Mouse (Mus musculus) kidney, adult 18-20 months (tissue): ENCODE measurements at regions not wholly inside any gene's neighbourhood (a gene's known extent, or its start where the extent isn't known, plus 50 kb on each side); places are given as distances from the start of the nearest gene placed in this dataset.
"Not testable (repeated sequence)": the region's sequence is repeated elsewhere in the genome, so short reads cannot be mapped to it uniquely, and the experiment has no call there.

Experiments
- DNase-seq: peaks from one replicate; pipeline ENCODE4 v3.0.0; 2021

DNA sequence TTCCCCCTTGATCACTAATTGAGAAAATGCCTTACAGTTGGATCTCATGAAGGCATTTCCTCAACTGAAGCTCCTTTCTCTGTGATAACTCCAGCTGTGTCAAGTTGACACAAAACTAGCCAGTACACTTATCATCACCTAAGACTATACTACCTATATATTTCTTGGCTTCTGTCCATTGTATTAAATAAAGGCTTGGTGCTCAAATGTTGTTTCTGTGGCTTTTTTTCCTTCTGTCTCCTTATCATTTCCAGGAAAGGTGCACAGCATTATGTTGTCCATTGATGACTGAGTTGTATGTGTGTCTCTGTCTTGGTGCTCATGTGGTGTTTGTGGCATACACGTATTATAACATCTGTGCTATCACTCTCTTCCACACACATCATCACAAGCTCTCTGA is 461.5 kb downstream of the Dad1 start:
- not testable (repeated sequence) for DNase-seq

DNA sequence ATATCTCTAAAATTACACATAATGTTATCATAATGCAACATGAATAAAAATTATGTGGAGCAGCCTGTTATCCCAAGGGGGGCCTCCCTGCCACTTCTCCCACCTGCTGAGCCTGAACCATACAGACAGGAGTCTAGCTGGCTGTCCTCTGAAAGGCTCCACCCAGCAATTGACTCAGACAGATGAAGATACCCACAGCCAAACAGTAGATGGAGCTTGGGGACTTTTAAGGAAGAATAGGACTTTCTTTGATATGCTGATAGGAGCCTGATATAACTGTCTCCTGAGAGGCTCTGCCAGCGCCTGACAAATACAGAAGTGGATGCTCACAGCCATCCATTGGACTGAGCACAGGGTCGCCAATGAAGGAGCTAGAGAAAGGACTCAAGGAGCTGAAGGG is 468.4 kb downstream of the Dad1 start:
- DNase-seq = not testable (repeated sequence)

- no peak for DNase-seq
Measured at GRCm38 (mm10) chr14:53777375-53777774, 476.5 kb downstream of the Dad1 start.

DNA sequence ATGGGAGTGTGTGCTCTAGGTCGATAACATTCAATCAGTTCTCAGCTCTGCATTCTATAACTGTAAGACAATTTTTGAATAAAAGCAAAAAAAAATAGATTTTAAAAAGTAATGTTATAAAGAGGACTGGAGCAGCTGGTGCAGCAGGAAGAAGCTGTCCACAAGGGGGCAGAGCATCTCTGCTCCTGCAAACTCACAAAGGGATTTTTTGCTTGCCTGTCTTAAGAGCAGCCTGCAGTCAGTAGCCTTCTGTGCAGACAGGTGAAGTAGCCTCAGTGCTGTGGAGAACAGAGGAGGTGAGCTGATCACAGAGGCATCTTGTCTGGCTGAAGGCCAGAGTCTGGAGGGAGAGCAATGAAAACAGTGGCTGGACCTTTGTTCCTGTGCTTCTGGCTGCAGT is 477.2 kb downstream of the Dad1 start:
- DNase-seq = peak; percentile 38

GRCm38 (mm10) chr14:53766501-53766900 is 487.4 kb downstream of the Dad1 start:
- DNase-seq = not testable (repeated sequence)

- DNase-seq = not testable (repeated sequence)
Measured at GRCm38 (mm10) chr14:53765918-53766317, 488.0 kb downstream of the Dad1 start.

GRCm38 (mm10) chr14:53760578-53760977 is 493.3 kb downstream of the Dad1 start:
- not testable (repeated sequence) for DNase-seq

DNA sequence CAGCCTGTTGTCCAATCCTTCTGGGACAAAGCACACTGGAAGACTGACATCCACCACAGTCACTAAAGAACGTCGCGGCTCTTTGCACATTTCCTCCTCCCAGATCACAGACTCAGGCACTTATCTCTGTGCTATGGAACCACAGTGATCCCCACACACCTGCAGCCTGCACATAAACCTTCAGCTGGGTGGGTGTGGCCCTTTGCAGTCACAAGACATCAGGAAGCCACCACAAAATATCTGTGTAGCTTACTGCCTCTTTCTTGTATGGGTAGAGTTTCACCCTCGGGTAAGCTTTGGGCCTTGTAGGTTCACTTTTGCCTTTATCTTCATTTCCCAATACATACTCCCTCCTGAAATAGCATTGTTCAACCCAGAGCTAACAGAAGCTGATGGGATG is 496.1 kb downstream of the Dad1 start:
- DNase-seq = not testable (repeated sequence)

- not testable (repeated sequence) for DNase-seq
Measured at GRCm38 (mm10) chr14:53757095-53757494, 496.8 kb downstream of the Dad1 start.

DNA sequence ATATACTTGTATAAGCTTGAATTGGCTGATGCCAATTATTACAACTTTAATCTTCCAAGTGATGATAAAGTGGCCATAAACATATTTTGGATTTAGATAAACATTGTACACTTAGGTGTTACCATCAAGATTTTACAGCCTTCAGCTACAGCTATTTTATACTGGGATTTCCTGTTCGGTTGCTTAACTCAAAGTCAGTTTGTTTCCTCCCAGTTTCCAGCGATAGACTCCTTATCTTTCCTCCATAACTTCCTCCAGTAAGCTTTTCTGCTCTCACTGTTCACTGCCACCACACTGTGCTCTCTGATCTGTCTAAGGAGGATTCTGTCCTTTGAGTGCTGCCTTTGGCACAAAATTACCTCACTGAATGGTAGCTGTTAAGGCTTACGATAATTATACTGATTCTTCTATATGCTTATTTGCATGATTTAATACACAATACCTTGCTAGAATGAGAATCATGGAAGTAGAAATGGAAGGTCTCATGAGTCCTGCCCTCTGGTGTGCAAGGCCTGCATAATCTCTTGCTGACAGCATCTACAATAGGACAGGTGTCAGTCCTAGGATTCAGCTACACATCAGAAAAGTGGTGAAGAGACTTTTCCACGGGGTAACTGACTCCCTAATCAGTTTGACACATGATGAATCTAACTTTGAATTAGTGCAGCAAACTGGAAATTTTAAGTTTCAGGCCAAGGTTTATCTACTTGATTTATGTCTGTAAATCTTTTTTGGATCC is 503.0 kb downstream of the Dad1 start:
- DNase-seq = no peak

DNA sequence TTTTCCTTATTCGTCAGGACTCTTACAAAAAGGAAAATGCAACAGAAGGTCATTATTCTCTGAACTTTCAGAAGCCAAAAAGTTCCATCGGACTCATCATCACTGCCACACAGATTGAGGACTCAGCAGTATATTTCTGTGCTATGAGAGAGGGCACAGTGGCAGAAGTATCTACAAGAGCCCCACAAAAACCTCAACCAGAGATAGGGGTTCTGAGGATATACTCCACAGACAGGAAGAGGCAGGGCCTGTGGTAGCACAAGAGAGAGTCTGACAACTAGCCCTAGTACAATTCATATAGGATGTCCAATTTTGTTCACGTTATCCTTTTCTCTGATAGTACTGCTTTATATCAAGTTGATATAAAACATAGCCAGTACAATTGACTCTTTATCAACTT is 510.4 kb downstream of the Dad1 start:
- not testable (repeated sequence) for DNase-seq

- not testable (repeated sequence) for DNase-seq
Measured at GRCm38 (mm10) chr14:53742864-53743263, 511.0 kb downstream of the Dad1 start.

DNA sequence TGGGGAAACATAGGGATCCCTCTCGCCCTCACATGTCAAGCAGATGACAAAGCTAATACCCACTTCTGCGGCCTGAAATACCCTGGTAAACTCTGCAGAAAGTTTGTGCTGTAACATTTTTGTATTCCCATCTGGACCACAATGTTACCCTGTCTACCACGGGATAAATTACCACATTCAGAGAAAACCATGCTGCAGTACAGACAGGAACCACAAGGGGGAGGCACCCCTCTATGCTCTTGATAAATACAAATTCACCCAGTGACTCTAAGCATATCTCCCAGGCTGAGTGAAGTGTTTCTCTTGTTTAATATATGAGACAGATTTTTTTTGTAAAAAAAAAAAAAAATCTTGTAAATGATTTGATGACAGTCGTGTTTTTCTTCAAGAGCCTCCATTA is 512.7 kb downstream of the Dad1 start:
- peak; percentile 27 for DNase-seq

GRCm38 (mm10) chr14:53737962-53738361 is 515.9 kb downstream of the Dad1 start:
- DNase-seq = not testable (repeated sequence)

GRCm38 (mm10) chr14:53736274-53736673 is 517.6 kb downstream of the Dad1 start:
- not testable (repeated sequence) for DNase-seq

DNA sequence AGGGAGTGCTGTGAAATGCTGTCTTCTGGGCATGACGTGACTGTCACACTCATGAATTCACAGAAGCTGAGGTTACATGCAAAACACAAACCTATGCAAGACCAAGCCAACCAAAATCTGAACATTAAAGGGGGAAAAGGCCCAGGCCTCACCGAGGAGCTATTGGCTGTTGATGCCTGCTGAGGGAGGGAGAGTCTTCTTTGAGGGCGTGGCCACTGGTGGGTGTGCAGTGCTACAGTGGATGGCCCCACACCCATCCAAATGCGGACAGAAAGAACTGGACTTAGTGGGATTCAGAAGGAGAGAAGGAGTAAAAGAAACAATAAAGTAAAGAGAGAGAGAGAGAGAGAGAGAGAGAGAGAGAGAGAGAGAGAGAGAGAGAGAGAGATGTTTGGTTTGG is 522.3 kb downstream of the Dad1 start:
- DNase-seq = not testable (repeated sequence)

DNA sequence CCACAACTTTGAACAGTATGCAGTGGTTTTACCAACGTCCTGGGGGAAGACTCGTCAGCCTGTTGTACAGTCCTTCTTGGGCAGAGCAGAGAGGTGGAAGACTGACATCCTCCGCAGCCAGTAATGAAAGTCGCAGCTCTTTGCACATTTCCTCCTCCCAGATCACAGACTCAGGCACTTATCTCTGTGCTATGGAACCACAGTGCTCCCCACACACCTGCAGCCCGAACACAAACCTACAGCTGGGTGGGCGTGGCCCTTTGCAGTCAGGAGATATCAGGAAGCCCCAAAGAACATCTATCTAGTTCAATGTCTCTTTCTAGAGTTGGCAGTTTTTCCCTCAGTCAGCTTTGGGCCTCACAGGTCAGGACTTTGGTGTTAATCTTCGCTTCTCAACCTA is 524.0 kb downstream of the Dad1 start:
- not testable (repeated sequence) for DNase-seq

DNA sequence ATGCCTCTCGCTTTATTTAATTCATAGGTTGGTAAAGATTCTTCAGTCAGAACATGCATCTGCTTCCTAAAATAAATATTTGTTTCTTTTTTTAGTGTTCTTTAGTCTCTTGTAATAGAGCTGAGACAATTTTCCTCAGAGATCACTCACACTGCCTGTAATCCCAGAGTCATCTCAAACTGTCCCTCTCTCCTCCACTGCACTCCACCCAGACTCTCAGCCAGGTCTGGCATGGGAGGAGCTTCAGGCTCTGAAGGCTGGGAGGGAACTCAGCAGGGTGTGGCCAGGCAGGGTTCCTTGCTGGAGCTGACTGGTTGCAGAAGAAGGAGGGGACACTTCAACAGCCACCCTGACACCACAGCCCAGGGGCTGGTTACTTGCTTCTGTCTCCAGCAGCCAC is 524.8 kb downstream of the Dad1 start:
- not testable (repeated sequence) for DNase-seq

DNA sequence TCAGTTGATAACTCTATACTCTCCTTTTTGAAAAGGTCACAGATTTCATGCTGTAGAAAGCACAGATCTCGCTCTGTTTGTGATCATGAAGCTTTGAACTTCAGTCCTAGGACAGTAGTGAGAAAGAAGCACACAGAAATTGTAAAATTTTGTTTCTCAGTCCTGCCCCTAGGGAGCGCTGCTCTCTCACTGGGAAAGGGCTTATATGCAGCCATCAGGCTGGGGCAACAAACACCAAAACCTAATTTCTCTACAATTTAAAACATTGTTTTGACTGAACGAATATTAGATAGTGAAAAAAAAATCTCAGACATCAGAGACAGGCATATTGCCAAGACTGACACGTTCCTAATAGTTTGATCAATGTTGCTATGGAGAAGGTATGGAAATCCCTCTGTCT is 527.0 kb downstream of the Dad1 start:
- not testable (repeated sequence) for DNase-seq

DNA sequence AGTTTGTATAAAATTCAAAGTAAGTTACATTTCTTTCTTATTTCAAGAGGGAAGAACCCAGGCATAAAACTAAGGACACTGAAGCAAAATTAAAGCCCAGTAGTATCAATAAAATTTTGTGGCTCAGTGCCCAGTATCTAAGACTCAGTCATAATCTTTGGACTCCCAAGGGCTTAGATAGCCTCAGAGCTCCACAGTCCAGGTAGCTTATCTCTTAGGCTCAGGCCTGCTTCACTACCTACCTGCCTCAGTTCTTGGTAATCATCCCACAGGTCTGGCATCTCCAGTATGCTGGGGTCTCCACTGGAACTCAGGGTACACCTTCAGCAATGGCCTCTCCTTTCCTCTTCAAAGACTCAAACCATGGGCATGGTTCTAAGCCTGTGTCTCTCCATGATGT is 530.3 kb downstream of the Dad1 start:
- DNase-seq = not testable (repeated sequence)

DNA sequence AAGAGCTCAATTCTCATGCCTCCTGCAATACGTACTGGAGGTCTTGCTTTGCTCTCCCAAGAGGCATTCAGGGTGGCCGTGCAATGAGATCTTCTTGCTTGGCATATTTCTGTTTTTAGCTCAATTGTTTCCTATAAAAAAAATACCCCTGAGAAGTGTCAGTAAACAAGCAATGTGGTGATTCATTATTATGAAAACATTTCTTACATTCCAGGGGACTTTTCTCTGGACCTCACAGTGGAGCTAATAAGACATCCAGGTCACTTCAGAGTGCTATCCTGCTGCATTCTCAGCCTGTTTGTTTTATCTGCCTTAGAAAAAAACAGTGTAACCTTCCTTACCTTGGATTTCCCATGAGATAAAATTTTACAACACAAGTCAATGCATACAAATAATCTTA is 532.0 kb downstream of the Dad1 start:
- not testable (repeated sequence) for DNase-seq

GRCm38 (mm10) chr14:53709627-53710026 is 544.3 kb downstream of the Dad1 start:
- not testable (repeated sequence) for DNase-seq

- not testable (repeated sequence) for DNase-seq
Measured at GRCm38 (mm10) chr14:53704351-53704750, 549.6 kb downstream of the Dad1 start.

- not testable (repeated sequence) for DNase-seq
Measured at GRCm38 (mm10) chr14:53703593-53703992, 550.3 kb downstream of the Dad1 start.

DNA sequence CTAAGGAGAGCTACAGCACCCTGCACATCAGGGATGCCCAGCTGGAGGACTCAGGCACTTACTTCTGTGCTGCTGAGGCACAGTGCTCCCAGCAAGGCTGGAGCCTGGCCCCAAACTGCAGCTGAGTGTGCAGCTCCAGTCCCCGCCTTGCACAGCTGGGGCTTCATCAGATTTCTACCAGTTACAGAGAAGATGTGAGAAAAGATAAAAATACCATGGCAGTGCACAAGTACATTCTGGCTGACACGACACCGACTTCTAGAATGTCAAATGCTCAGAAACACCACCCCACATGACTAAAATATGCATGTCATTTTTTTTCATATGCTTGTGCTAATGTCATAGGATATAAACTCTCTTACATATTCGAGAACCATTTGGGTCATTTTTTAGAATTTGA is 569.8 kb downstream of the Dad1 start:
- DNase-seq = not testable (repeated sequence)
